In genomic region chr17:47923678-47924382, GRCm38 (mm10) we compare ENCODE assay signal across 8 mouse cellular contexts. TPM values are rescaled to one million over a fixed set of nuclear protein-coding genes. Genes with fewer than 3 reads are reported as not detected.
A peak's percentile ranks its signal among the peaks of the same experiment; 100 is the strongest.
DNase-seq lines count a peak whose midpoint lies in the region; ATAC-seq and TF ChIP-seq lines count a peak whose summit lies in the region.

No protein-coding gene starts in this region.

- H3K4me1 ChIP-seq in heart, embryonic 13.5 days = peaks cover 47% of the 10 kb centered on the region
- H3K4me1 ChIP-seq in spleen, adult 2 months (ENCODE audit: control insufficient read depth, insufficient read depth, insufficient read length) = peaks cover 18% of the 10 kb centered on the region

- peak overlapping the region; percentile 96 for H3K9ac ChIP-seq in heart, embryonic 13.5 days

- no peaks in the 10 kb centered on the region for H3K9me3 ChIP-seq in heart, embryonic 13.5 days

- peak overlapping the region; percentile 92 for H3K4me3 ChIP-seq in heart, embryonic 13.5 days
- peak overlapping the region; percentile 99 for H3K4me3 ChIP-seq in spleen, adult 2 months (ENCODE audit: extremely low read depth, insufficient read depth, insufficient read length)

- peak; percentile 66 for DNase-seq in retina, embryonic 14.5 days (ENCODE audit: low spot score)
- no peak for DNase-seq in retina, postnatal 1 day
- peak; percentile 84 for DNase-seq in embryo, embryonic 11 days
- DNase-seq in kidney, postnatal 10 days = peak; percentile 81
- peak; percentile 75 to 87 for DNase-seq in lung, postnatal 4 days
- DNase-seq in spleen, adult 2 months (ENCODE audit: low read depth in 1 of 2, low spot score in 2 of 2) = peak in 1 of 2 experiments; percentile 46

- peak overlapping the region; percentile 97 for H3K27ac ChIP-seq in heart, embryonic 13.5 days (replicated peaks)
- peak overlapping the region; percentile 89 for H3K27ac ChIP-seq in spleen, adult 2 months (ENCODE audit: insufficient read depth, low read length)

- WGBS in heart, embryonic 13.5 days = under 1% methylated on average over 63 of the region's 65 CpGs
- WGBS in spleen, adult 2 months = under 1% methylated on average over 60 of the region's 65 CpGs

- peak; percentile 26 for ATAC-seq in heart, embryonic 13.5 days (ENCODE audit: extremely low read depth, insufficient number of reproducible peaks, low FRiP score, low TSS enrichment)
- ATAC-seq in granulocyte monocyte progenitor cell, adult 5-6 weeks (replicated peaks; ENCODE audit: poor library complexity, severe bottlenecking) = no peak

- TF ChIP-seq CTCF in spleen, adult 2 months (IDR thresholded peaks at IDR 0.05; ENCODE audit: extremely low read depth, insufficient read depth, insufficient read length, insufficient replicate concordance) = no peak

- H3K4me2 ChIP-seq in heart, embryonic 13.5 days = peak overlapping the region; percentile 90

- H3K27me3 ChIP-seq in heart, embryonic 13.5 days (replicated peaks) = peaks cover 12% of the 10 kb centered on the region
- no peaks in the 10 kb centered on the region for H3K27me3 ChIP-seq in spleen, adult 2 months (ENCODE audit: control insufficient read depth, insufficient read depth, low read length)

- H3K36me3 ChIP-seq in heart, embryonic 13.5 days = peaks cover 13% of the 10 kb centered on the region; the same call in 1 of the 2 replicates
- peaks cover 1% of the 10 kb centered on the region; the same call in 1 of the 2 replicates for H3K36me3 ChIP-seq in spleen, adult 2 months (ENCODE audit: control insufficient read depth, insufficient read depth, low read length)

- no peak for TF ChIP-seq POLR2A in spleen, adult 2 months (IDR thresholded peaks at IDR 0.05; ENCODE audit: low read depth, low read length)

RNA-seq across cellular contexts. Expression of gene Foxp4, which starts 0.6 kb away (rescaled TPM):
- 9.0 and 9.2 TPM in 2 replicates for polyA plus RNA-seq in heart, embryonic 13.5 days (2015; fragmentation: Nextera tagmentation; extraction: Ambion mirVana)
- 62.0 and 97.7 TPM in 2 replicates for polyA plus RNA-seq in spleen, adult 2 months (2012; rRNA removed)
- 16.9 and 29.3 TPM in 2 replicates for total RNA-seq in granulocyte monocyte progenitor cell, adult 5-6 weeks (2014; fragmentation: Nextera tagmentation)
- 3.4 and 4.0 TPM in 2 replicates for total RNA-seq in granulocyte monocyte progenitor cell, adult 5-6 weeks (2017)
